Mouse (Mus musculus): ENCODE results near the gene Lrg1. TPM values are rescaled to one million over a fixed set of nuclear protein-coding genes. Genes with fewer than 3 reads are reported as not detected.
A peak's percentile ranks its signal among the peaks of the same experiment; 100 is the strongest.

The Lrg1 gene
- total RNA-seq, 4 experiments from 2014 or later, result 0.55 to 1.1 (median 0.74) TPM

GRCm38 (mm10) chr17:56136558-56136957 lies 14.8 kb upstream of the Lrg1 start:
- DNase-seq (ENCODE audit: low spot score in 2 of 2), result no peak

- DNase-seq (ENCODE audit: low spot score in 2 of 2), result no peak
Observed at GRCm38 (mm10) chr17:56134463-56134971, 12.7 kb upstream of the Lrg1 start.

- no peak for DNase-seq (ENCODE audit: low spot score in 2 of 2)
Observed at GRCm38 (mm10) chr17:56133457-56134363, 11.9 kb upstream of the Lrg1 start.

GRCm38 (mm10) chr17:56132661-56133060 lies 10.9 kb upstream of the Lrg1 start:
- peak in 1 of 2 experiments; percentile 54 for DNase-seq (ENCODE audit: low spot score in 2 of 2)

- peak in 1 of 2 experiments; percentile 62 for DNase-seq (ENCODE audit: low spot score in 2 of 2)
Observed at GRCm38 (mm10) chr17:56131814-56132213, 10.0 kb upstream of the Lrg1 start.

- no peak for DNase-seq (ENCODE audit: low spot score in 2 of 2)
Observed at GRCm38 (mm10) chr17:56131136-56131535, 9.3 kb upstream of the Lrg1 start.

- DNase-seq (ENCODE audit: low spot score in 2 of 2), result no peak
Observed at GRCm38 (mm10) chr17:56128246-56128645, 6.4 kb upstream of the Lrg1 start.

GRCm38 (mm10) chr17:56126175-56126574 lies 4.4 kb upstream of the Lrg1 start:
- DNase-seq (ENCODE audit: low spot score in 2 of 2), result no peak

GRCm38 (mm10) chr17:56125276-56125630 lies 3.5 kb upstream of the Lrg1 start:
- DNase-seq (ENCODE audit: low spot score in 2 of 2), result no peak

GRCm38 (mm10) chr17:56124377-56125275 lies 2.8 kb upstream of the Lrg1 start:
- DNase-seq (ENCODE audit: low spot score in 2 of 2), result peak in 1 of 2 experiments; percentile 35

GRCm38 (mm10) chr17:56123681-56124340 lies 2.0 kb upstream of the Lrg1 start:
- no peak for DNase-seq (ENCODE audit: low spot score in 2 of 2)

GRCm38 (mm10) chr17:56123161-56123560 lies 1.4 kb upstream of the Lrg1 start:
- DNase-seq (ENCODE audit: low spot score in 2 of 2), result no peak

- DNase-seq (ENCODE audit: low spot score in 2 of 2), result no peak
Observed at GRCm38 (mm10) chr17:56119981-56120880, 1.6 kb downstream of the Lrg1 start.

GRCm38 (mm10) chr17:56119431-56119830 lies 2.4 kb downstream of the Lrg1 start:
- DNase-seq (ENCODE audit: low spot score in 2 of 2), result no peak

- no peak for DNase-seq (ENCODE audit: low spot score in 2 of 2)
Observed at GRCm38 (mm10) chr17:56117251-56117710, 4.5 kb downstream of the Lrg1 start, which contains the start of gene Plin5. Gene Plin5 (minus strand): TSS chr17:56117596.

GRCm38 (mm10) chr17:56116193-56116592 lies 5.6 kb downstream of the Lrg1 start:
- DNase-seq (ENCODE audit: low spot score in 2 of 2), result no peak

- DNase-seq (ENCODE audit: low spot score in 2 of 2), result no peak
Observed at GRCm38 (mm10) chr17:56112743-56113142, 9.1 kb downstream of the Lrg1 start.

- DNase-seq (ENCODE audit: low spot score in 2 of 2), result peak in 1 of 2 experiments; percentile 59
Observed at GRCm38 (mm10) chr17:56111864-56112263, 9.9 kb downstream of the Lrg1 start.

- DNase-seq (ENCODE audit: low spot score in 2 of 2), result no peak
Observed at GRCm38 (mm10) chr17:56111021-56111420, 10.8 kb downstream of the Lrg1 start.

GRCm38 (mm10) chr17:56110571-56110970 lies 11.2 kb downstream of the Lrg1 start:
- DNase-seq (ENCODE audit: low spot score in 2 of 2), result no peak

All from layer of hippocampus, adult 8-10 months (tissue).